Mouse (Mus musculus) ES-E14 (cell line): ENCODE results near the gene Ctsh. TPM values are rescaled to one million over a fixed set of nuclear protein-coding genes. Genes with fewer than 3 reads are reported as not detected.
A peak's percentile ranks its signal among the peaks of the same experiment; 100 is the strongest.

Source experiments
- DNase-seq: peaks from one replicate; pipeline ENCODE4 v3.0.0-alpha.2; 2013; ENCODE audit warnings: low read depth, low spot score
- H3K27ac ChIP-seq: 2 replicates; pipeline ENCODE4 v1.5.1; 2012; ENCODE audit warnings: low read depth, mild to moderate bottlenecking, low read length, moderate library complexity, mixed read lengths; ENCODE audit not compliant: poor library complexity, insufficient read depth, severe bottlenecking
- H3K36me3 ChIP-seq: 2 replicates; pipeline ENCODE4 v1.6.1; 2012; ENCODE audit warnings: mild to moderate bottlenecking, low read length, moderate library complexity, mixed read lengths; ENCODE audit not compliant: control insufficient read depth, poor library complexity, insufficient read depth, severe bottlenecking
- H3K4me1 ChIP-seq, 2 experiments: fragments of 150-350 bp in 1 of 2; sonication (generic) in 1 of 2; 2 replicates each; pipeline ENCODE4 v1.6.1; 2012; ENCODE audit warnings: low read length in 2 of 2, mild to moderate bottlenecking in 1 of 2, mixed read lengths in 1 of 2; ENCODE audit not compliant: control insufficient read depth in 2 of 2, insufficient read depth in 2 of 2, poor library complexity in 1 of 2
- H3K4me3 ChIP-seq, 2 experiments: fragments of 150-350 bp in 1 of 2; sonication (generic) in 1 of 2; 2 replicates each; pipeline ENCODE4 v1.5.1; 2012; ENCODE audit warnings: low read length in 2 of 2, low read depth in 1 of 2, mild to moderate bottlenecking in 1 of 2, mixed read lengths in 1 of 2; ENCODE audit not compliant: insufficient read depth in 1 of 2, poor library complexity in 1 of 2, severe bottlenecking in 1 of 2
- H3K9ac ChIP-seq: 2 replicates; pipeline ENCODE4 v1.6.1; 2012; ENCODE audit warnings: low read depth, mild to moderate bottlenecking, low read length, mixed read lengths; ENCODE audit not compliant: poor library complexity, insufficient read depth, severe bottlenecking
- H3K9me3 ChIP-seq: fragments of 150-350 bp; sonication (generic); 2 replicates; pipeline ENCODE4 v1.6.1; 2012; ENCODE audit warnings: low read depth, mild to moderate bottlenecking, low read length; ENCODE audit not compliant: control insufficient read depth, insufficient read depth
- CHD2 ChIP-seq: IDR thresholded peaks from 2 replicates; pipeline ENCODE4 v1.6.1; 2014; ENCODE audit warnings: mild to moderate bottlenecking, low read depth, low read length, inconsistent platforms
- HCFC1 ChIP-seq: IDR thresholded peaks from 2 replicates; pipeline ENCODE4 v1.6.1; 2012; ENCODE audit warnings: low read length, inconsistent platforms, borderline replicate concordance; ENCODE audit not compliant: insufficient read depth
- MAFK ChIP-seq: IDR thresholded peaks from 2 replicates; pipeline ENCODE4 v1.6.1; 2014; ENCODE audit warnings: mild to moderate bottlenecking, low read depth, low read length, inconsistent platforms; ENCODE audit not compliant: insufficient read depth
- ZC3H11A ChIP-seq: IDR thresholded peaks from 2 replicates; pipeline ENCODE4 v1.6.1; 2012; ENCODE audit warnings: low read depth, mild to moderate bottlenecking, inconsistent platforms, low read length, borderline replicate concordance
- ZNF384 ChIP-seq: IDR thresholded peaks from 2 replicates; pipeline ENCODE4 v1.6.1; 2012; ENCODE audit warnings: low read depth, low read length, inconsistent platforms
- in situ Hi-C, 2 experiments: fragments of 600-800 bp; cut with MboI; formaldehyde crosslinking; loops; one replicate each; pipeline ENCODE4 v1.15.1; 2025; ENCODE audit warnings: low sequenced_read_pairs in 2 of 2, inconsistent platforms in 1 of 2; ENCODE audit not compliant: unreplicated experiment in 2 of 2
- total RNA-seq: library from RNA; depleted of rRNA; stranded (reverse); fragments of 300-350 nt; gene quantifications from 2 replicates; pipeline ENCODE4 v1.2.3, GENCODE M21; 2012

The Ctsh gene
- total RNA-seq, 1 experiment, result 5.4 TPM

DNA sequence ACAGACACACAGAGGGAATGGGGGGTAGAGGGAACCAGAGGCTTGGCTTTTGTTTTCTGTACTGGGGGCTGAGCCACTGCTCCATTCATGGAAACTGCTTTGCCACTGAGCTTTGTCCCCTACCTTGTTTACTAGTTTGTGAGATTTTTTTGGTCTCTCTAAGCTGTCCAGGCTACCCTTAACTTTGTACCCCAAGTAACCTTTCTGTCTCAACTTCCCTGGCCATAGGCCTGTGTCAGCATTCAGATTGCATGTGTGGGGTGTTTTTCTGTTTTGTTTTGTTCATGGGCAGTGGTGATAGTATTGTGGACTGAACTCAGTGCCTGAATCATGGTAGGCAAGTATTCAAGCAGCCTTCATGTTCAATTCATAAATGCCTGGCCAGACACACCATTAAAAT is 54.3 kb downstream of the Ctsh start:
- TF ChIP-seq ZC3H11A, result no peak
- TF ChIP-seq HCFC1, result no peak
- TF ChIP-seq MAFK, result no peak
- TF ChIP-seq CHD2, result no peak
- no peak for TF ChIP-seq ZNF384
- peaks cover 5% of the 10 kb centered on the region for H3K36me3 ChIP-seq
- H3K9me3 ChIP-seq, result no peaks in the 10 kb centered on the region
- peaks cover 0 to 6% of the 10 kb centered on the region in 2 experiments; a peak in 1 of 4 replicates for H3K4me1 ChIP-seq
- H3K9ac ChIP-seq, result no peak overlapping the region
- no peak overlapping the region for H3K4me3 ChIP-seq
- H3K27ac ChIP-seq, result no peak overlapping the region
- no peak for DNase-seq
- in situ Hi-C loops, result no loop called here

GRCm38 (mm10) chr9:90109386-90109785 is 55.4 kb downstream of the Ctsh start:
- Histone ChIP-seq H3K9me3 (no peaks in the 10 kb centered on the region), H3K36me3 (peaks cover 3% of the 10 kb centered on the region), H3K27ac (no peak overlapping the region), H3K4me1 (peaks cover 0 to 6% of the 10 kb centered on the region in 2 experiments; a peak in 1 of 4 replicates), H3K4me3 (peak overlapping the region in 1 of 2 experiments; percentile 38; a peak in 2 of 4 replicates), H3K9ac (peak overlapping the region; percentile 31; the same call in 1 of the 2 replicates)
- in situ Hi-C loops, result no loop called here
- no peak for DNase-seq
- TF ChIP-seq ZC3H11A, result no peak
- TF ChIP-seq HCFC1, result no peak
- TF ChIP-seq MAFK, result no peak
- no peak for TF ChIP-seq CHD2
- TF ChIP-seq ZNF384, result no peak

- Histone ChIP-seq H3K9me3 (no peaks in the 10 kb centered on the region), H3K4me3 (peak overlapping the region; percentile 70 to 99), H3K36me3 (peaks cover 3% of the 10 kb centered on the region), H3K27ac (peak overlapping the region; percentile 93; the same call in 1 of the 2 replicates), H3K4me1 (peaks cover 2 to 6% of the 10 kb centered on the region in 2 experiments; a peak in 1 of 4 replicates), H3K9ac (peak overlapping the region; percentile 100)
- TF ChIP-seq CHD2 (no peak), ZNF384 (no peak), HCFC1 (no peak), ZC3H11A (no peak), MAFK (no peak)
- DNase-seq, result no peak
- in situ Hi-C loops, result no loop called here
Measured at GRCm38 (mm10) chr9:90113151-90113550, 59.2 kb downstream of the Ctsh start.

- Histone ChIP-seq H3K36me3 (peaks cover 3% of the 10 kb centered on the region; the same call in 1 of the 2 replicates), H3K4me3 (peak overlapping the region; percentile 70 to 99), H3K4me1 (peaks cover 2 to 6% of the 10 kb centered on the region in 2 experiments; a peak in 1 of 4 replicates), H3K27ac (peak overlapping the region; percentile 93), H3K9me3 (no peaks in the 10 kb centered on the region), H3K9ac (peak overlapping the region; percentile 100)
- peak; percentile 93 for DNase-seq
- in situ Hi-C loops, result no loop called here
- no peak for TF ChIP-seq ZC3H11A
- TF ChIP-seq HCFC1, result peak; percentile 76; the same call in 1 of the 2 replicates
- no peak; the same call in 1 of the 2 replicates for TF ChIP-seq CHD2
- TF ChIP-seq MAFK, result 0 out of 2 replicates have a peak, but pooled peaks have one; percentile 7
- peak; percentile 92 for TF ChIP-seq ZNF384
Measured at GRCm38 (mm10) chr9:90113651-90114566, 60.0 kb downstream of the Ctsh start.
